Mouse (Mus musculus): ENCODE measurements around the gene Adcy7. TPM values are rescaled to one million over a fixed set of nuclear protein-coding genes. Genes with fewer than 3 reads are reported as not detected.

Gene Adcy7
- total RNA-seq, 4 experiments from 2014 or later: 3.1 to 5.0 (median 4.2) TPM

GRCm38 (mm10) chr8:88299907-88300603, 27.9 kb downstream of the Adcy7 start:
- DNase-seq (ENCODE audit: low spot score): no peak

GRCm38 (mm10) chr8:88301589-88302437, 29.6 kb downstream of the Adcy7 start:
- DNase-seq (ENCODE audit: low spot score): no peak

DNA sequence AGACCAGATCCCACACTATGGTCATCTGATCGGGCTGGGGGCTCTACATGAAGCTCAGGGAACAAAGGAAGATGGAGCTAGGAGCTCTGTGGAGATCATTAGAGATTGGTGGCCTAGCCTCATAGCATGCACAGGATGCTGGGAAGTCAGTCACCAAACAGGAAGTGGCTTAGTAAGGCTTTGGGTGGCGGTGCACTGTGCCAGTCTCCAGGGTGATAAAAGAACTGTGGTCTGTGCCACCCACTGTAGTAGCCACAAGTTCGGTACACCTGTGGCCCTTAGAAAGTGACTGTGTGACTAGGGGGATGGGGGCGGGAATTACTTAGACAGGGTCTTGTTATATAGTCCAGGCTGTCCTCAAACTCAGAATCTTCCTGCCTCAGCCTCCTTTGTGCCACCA, 33.6 kb downstream of the Adcy7 start:
- no peak for DNase-seq (ENCODE audit: low spot score)

- no peak for DNase-seq (ENCODE audit: low spot score)
Measured at GRCm38 (mm10) chr8:88306511-88306910, 34.3 kb downstream of the Adcy7 start.

- no peak for DNase-seq (ENCODE audit: low spot score)
Measured at GRCm38 (mm10) chr8:88307736-88308135, 35.5 kb downstream of the Adcy7 start.

DNA sequence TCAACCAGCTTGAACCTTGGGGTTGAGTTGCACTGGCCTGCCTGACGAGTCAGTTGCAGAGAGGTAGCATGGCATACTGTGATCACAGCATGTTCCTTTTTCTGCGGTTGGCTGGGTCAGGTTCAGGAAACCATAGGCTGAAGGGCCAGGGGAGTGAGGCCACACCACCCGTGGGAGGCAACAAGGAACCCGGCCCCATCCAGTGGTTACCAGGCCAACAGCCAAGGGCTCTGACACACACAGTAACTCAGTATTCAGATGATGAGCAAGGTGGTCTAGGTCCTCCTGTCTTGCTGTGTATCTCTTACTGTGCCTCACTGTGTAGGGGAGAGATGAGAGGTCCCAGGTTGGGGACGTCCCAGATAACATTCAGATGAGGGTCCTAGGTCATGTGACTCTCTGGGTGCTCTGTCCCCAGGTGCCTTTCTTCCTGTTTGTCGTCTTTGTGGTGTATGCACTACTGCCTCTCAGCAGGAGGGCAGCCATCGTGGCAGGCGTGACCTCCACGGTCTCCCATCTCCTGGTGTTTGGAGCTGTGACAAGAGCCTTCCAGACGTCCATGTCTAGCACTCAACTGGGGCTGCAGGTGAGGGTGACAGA, 37.2 kb downstream of the Adcy7 start:
- DNase-seq (ENCODE audit: low spot score): no peak

DNA sequence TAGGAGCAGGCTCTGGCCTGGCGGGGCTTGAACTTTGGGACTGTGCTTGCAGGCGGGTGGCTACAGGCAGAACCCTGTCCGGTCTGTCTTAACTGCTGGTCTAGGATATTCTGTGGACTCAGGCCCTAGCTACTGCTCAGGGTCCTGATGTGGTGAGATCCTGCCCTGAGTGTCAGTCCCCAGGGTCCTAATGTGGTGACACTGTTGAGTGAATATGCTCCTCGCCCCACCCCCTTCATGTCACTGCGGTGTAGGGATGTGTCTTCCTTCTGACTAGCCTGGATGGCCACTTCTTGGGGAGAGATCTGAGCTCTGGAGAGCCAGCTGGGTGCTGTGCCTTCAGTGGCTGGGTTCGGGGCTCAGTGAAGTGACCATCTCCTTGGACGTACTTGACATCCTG, 37.7 kb downstream of the Adcy7 start:
- no peak for DNase-seq (ENCODE audit: low spot score)

DNA sequence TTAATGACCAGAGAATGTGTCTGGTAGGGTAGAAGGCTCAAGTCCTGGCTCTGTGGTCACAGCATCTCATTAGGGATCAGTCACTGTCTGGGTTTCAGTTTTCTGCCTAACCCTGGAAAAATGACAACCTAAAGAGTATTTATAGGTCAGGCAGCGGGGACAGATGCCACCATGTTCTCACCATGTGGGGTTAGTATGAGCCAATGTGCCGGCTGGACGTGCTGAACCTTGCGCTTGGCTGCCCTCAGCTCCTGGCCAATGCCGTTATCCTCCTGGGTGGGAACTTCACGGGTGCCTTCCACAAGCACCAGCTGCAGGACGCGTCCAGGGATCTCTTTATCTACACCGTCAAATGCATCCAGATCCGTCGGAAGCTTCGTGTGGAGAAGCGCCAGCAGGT, 38.1 kb downstream of the Adcy7 start:
- no peak for DNase-seq (ENCODE audit: low spot score)

GRCm38 (mm10) chr8:88312966-88313365, 40.8 kb downstream of the Adcy7 start:
- peak; percentile 63 for DNase-seq (ENCODE audit: low spot score)

DNA sequence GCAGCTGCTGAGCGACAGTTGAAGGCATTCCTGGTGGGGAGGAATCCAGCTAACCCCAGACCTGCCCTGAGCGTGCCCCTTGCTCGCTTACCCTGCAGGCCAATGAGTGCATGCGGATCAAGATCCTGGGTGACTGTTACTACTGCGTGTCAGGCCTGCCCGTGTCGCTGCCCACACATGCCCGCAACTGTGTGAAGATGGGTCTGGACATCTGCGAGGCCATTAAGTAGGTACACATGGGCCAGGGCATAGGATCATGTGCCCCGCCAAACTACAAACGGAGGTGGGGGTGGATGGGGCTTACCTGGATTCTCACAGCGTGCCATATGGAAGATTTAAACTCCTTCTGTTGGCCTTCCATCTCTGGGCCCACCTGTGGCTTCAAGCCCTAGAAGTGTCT, 41.8 kb downstream of the Adcy7 start:
- no peak for DNase-seq (ENCODE audit: low spot score)

DNA sequence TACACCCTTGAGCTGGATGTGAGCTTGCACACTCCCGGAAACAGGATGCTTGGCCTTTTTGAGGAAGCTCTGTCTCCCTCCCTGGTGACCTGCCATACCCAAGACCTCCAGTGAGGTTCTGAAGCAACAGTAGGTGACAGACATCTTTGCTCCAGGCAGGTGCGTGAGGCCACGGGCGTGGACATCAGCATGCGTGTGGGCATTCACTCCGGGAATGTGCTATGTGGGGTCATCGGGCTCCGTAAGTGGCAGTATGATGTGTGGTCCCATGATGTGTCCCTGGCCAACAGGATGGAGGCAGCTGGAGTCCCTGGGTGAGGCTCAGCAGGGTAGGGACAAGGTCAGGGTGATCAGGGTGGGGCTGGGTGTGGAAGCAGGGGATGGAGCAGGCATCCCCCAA, 43.1 kb downstream of the Adcy7 start:
- DNase-seq (ENCODE audit: low spot score): no peak

- no peak for DNase-seq (ENCODE audit: low spot score)
Measured at GRCm38 (mm10) chr8:88316139-88316931, 44.1 kb downstream of the Adcy7 start.

GRCm38 (mm10) chr8:88317341-88317740, 45.1 kb downstream of the Adcy7 start:
- no peak for DNase-seq (ENCODE audit: low spot score)

- no peak for DNase-seq (ENCODE audit: low spot score)
Measured at GRCm38 (mm10) chr8:88318151-88318550, 45.9 kb downstream of the Adcy7 start.

DNA sequence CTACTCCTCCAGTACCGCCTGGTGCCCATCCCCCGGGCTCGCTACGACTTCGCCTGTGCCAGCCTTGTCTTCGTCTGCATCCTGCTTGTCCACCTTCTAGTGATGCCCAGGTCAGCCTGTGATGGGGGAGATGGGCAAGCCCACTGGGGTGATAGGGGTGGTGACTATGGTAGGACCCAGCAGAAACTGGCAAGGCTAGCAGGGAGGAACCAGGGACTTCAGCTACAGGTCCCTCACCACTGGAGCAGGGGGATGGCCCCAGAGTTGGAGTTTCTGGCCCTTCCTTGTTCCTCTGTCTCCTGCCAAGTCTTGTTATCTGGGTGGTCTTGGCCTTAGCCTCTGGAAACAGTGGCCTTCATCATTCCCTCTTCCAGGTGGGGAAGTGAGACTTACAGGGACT, 47.9 kb downstream of the Adcy7 start:
- no peak for DNase-seq (ENCODE audit: low spot score)

DNA sequence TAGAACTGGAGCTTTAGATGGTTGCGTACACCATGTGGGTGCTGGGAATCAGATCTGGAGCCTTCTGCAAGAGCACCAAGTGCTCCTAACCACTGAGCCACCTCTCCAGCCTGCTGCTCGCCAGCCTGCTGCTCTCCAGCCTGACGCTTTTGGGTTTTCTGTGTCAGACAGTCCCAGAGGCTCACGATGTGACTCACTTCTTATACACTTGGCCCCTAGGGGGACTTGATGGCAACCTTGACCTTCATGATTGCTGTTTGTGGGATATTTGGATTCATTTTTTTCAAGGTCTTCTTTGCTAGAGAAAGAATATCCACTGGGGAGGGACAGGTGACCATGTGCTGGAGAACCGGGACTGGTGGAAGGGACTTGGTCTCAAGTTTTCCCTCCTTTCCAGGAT, 49.2 kb downstream of the Adcy7 start:
- no peak for DNase-seq (ENCODE audit: low spot score)

DNA sequence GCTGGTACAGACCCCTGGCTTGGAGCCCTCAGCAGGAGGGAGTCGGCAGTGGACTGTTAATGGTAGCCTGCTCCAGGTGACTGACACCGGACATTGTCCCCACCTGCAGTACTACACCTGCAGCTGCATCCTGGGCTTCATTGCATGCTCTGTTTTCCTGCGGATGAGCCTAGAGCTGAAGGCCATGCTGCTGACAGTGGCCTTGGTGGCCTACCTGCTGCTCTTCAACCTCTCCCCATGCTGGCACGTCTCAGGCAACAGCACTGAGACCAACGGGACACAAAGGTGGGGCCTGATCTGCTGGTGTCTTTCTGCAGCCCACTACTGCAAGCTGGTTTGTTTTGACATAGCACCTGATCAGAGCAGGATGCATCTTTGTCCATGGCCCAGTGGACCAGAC, 51.3 kb downstream of the Adcy7 start:
- no peak for DNase-seq (ENCODE audit: low spot score)

DNA sequence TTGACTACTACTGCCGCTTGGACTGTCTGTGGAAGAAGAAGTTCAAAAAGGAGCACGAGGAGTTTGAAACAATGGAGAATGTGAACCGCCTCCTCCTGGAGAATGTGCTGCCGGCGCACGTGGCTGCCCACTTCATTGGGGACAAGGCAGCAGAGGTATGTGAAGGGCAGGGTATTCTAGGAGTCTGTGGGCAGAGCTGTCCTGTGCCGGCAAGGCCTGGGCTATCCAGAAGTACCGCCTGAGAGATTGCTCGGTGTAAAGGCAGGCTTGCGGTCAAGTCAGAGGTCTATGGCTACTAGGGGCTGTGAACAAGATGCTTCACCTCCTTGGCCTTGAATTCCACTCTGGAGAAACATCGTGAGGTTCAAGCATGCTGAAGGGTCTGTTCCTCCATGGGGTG, 52.6 kb downstream of the Adcy7 start:
- DNase-seq (ENCODE audit: low spot score): no peak

GRCm38 (mm10) chr8:88325251-88325650, 53.0 kb downstream of the Adcy7 start:
- no peak for DNase-seq (ENCODE audit: low spot score)

- no peak for DNase-seq (ENCODE audit: low spot score)
Measured at GRCm38 (mm10) chr8:88325795-88326194, 53.6 kb downstream of the Adcy7 start.

DNA sequence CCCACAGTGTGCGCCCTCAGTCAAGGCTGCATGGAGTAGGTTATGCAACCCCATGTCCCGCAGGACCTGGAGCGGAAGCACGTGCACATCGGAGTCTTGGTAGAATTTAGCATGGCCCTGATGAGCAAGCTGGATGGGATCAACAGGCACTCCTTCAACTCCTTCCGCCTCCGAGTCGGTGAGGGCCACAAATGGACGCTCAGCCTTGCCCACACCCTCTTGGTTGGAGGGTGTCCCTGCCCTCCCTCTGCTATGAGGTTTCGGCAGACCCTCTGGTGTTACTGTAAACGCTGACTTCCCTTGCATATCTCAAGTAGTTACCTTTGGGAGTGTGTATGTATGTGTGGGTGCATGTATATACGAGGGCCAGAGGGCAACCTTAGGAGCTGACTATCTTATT, 54.1 kb downstream of the Adcy7 start:
- DNase-seq (ENCODE audit: low spot score): no peak

GRCm38 (mm10) chr8:88328689-88329088, 56.5 kb downstream of the Adcy7 start:
- no peak for DNase-seq (ENCODE audit: low spot score)

All from heart, adult 8-10 months (tissue).